Mouse (Mus musculus) thymus, adult 2 months (tissue): ENCODE results near the gene Akain1.

Source experiments
- CTCF ChIP-seq: fragments of 200-500 bp; IDR thresholded peaks from 2 replicates; pipeline ENCODE4 v1.5.1; 2012; ENCODE audit warnings: mild to moderate bottlenecking, control low read depth, low read length, moderate library complexity, borderline replicate concordance; ENCODE audit not compliant: control insufficient read depth, poor library complexity, insufficient read depth; ENCODE audit errors: extremely low read depth
- POLR2A ChIP-seq: fragments of 200-500 bp; IDR thresholded peaks from 2 replicates; pipeline ENCODE4 v1.6.1; 2012; ENCODE audit warnings: mild to moderate bottlenecking, low read length, control low read depth, moderate library complexity; ENCODE audit not compliant: control insufficient read depth, poor library complexity, insufficient read depth; ENCODE audit errors: extremely low read depth

DNA sequence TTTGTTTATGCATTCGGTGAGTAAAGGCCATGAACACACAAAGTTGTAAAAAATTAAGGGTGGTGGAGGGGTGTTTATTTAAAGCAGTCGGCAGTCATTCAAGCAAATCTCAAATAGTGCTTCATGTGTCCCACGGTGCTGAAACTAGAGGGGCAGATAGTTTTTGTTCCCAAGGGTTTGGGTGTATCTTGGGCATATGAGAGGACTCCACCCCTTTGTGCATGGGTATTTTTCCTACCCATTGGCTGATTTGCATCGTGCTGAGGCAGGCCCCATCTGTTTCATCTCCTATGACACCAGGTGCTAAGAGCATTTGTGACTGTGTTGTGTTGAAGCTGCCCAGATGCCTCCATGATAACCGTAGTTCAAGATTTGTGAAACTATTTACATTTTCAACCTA is 1.3 kb upstream of the Akain1 start:
- TF ChIP-seq CTCF: no peak
- no peak for TF ChIP-seq POLR2A
